Mouse (Mus musculus): Measurements from ENCODE around the gene Wbp1l. TPM values are rescaled to one million over a fixed set of nuclear protein-coding genes. Genes with fewer than 3 reads are reported as not detected.

Wbp1l gene
- polyA plus RNA-seq, 1 experiment = 26.6 TPM

GRCm38 (mm10) chr19:46625519-46625918 lies 26.6 kb downstream of the Wbp1l start:
- peaks cover 19% of the 10 kb centered on the region for H3K4me1 ChIP-seq (ENCODE audit: control insufficient read depth, insufficient read depth, low read length)

GRCm38 (mm10) chr19:46628403-46628802 lies 29.5 kb downstream of the Wbp1l start:
- Histone ChIP-seq H3K27ac (ENCODE audit: insufficient read depth, low read length) (no peak overlapping the region), H3K4me1 (ENCODE audit: control insufficient read depth, insufficient read depth, low read length) (peaks cover 3% of the 10 kb centered on the region; the same call in 1 of the 2 replicates), H3K4me3 (ENCODE audit: insufficient read depth, low read length) (no peak overlapping the region)
- no peak for TF ChIP-seq CTCF (IDR thresholded peaks at IDR 0.05; ENCODE audit: extremely low read depth, insufficient read depth, low read length)
- no peak for TF ChIP-seq POLR2A (IDR thresholded peaks at IDR 0.05; ENCODE audit: extremely low read depth, insufficient read depth, low read length)

More at GRCm38 (mm10) chr19:46625519-46625918, 26.6 kb downstream of the Wbp1l start:
- H3K27ac ChIP-seq (ENCODE audit: insufficient read depth, low read length) = no peak overlapping the region
- H3K4me3 ChIP-seq (ENCODE audit: insufficient read depth, low read length) = no peak overlapping the region
- TF ChIP-seq POLR2A (IDR thresholded peaks at IDR 0.05; ENCODE audit: extremely low read depth, insufficient read depth, low read length) (no peak), CTCF (IDR thresholded peaks at IDR 0.05; ENCODE audit: extremely low read depth, insufficient read depth, low read length) (no peak)

GRCm38 (mm10) chr19:46629807-46630206 lies 30.9 kb downstream of the Wbp1l start:
- Histone ChIP-seq H3K4me1 (ENCODE audit: control insufficient read depth, insufficient read depth, low read length) (no peaks in the 10 kb centered on the region), H3K27ac (ENCODE audit: insufficient read depth, low read length) (no peak overlapping the region), H3K4me3 (ENCODE audit: insufficient read depth, low read length) (no peak overlapping the region)
- TF ChIP-seq CTCF (IDR thresholded peaks at IDR 0.05; ENCODE audit: extremely low read depth, insufficient read depth, low read length) (no peak), POLR2A (IDR thresholded peaks at IDR 0.05; ENCODE audit: extremely low read depth, insufficient read depth, low read length) (no peak)

DNA sequence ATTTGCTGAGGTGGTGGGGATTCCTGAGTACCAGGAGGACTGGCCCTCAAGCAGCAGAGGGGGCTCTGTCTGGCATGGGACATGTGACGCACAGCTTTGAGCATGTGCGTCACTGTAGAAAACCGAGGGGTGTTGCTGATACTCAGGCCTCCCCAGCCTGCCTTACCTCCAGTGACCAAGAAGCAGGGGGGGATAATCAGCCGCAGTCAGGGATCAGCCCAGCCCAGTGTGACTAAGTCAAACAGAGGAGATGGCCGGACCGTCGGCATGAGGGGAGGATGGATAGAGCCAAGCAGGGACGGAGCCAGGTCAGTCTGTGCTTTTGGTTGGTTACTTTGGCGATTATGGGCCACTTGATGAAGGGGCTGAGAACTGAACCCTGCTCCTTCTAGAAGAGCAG lies 32.8 kb downstream of the Wbp1l start:
- no peaks in the 10 kb centered on the region for H3K4me1 ChIP-seq (ENCODE audit: control insufficient read depth, insufficient read depth, low read length)
- H3K27ac ChIP-seq (ENCODE audit: insufficient read depth, low read length) = no peak overlapping the region
- no peak overlapping the region for H3K4me3 ChIP-seq (ENCODE audit: insufficient read depth, low read length)
- TF ChIP-seq CTCF (IDR thresholded peaks at IDR 0.05; ENCODE audit: extremely low read depth, insufficient read depth, low read length) = no peak
- no peak for TF ChIP-seq POLR2A (IDR thresholded peaks at IDR 0.05; ENCODE audit: extremely low read depth, insufficient read depth, low read length)

- Histone ChIP-seq H3K4me1 (ENCODE audit: control insufficient read depth, insufficient read depth, low read length) (no peaks in the 10 kb centered on the region; the same call in 1 of the 2 replicates), H3K4me3 (ENCODE audit: insufficient read depth, low read length) (no peak overlapping the region), H3K27ac (ENCODE audit: insufficient read depth, low read length) (no peak overlapping the region)
- TF ChIP-seq CTCF (IDR thresholded peaks at IDR 0.05; ENCODE audit: extremely low read depth, insufficient read depth, low read length) = no peak
- no peak for TF ChIP-seq POLR2A (IDR thresholded peaks at IDR 0.05; ENCODE audit: extremely low read depth, insufficient read depth, low read length)
Observed at GRCm38 (mm10) chr19:46635766-46636165, 36.9 kb downstream of the Wbp1l start.

- Histone ChIP-seq H3K27ac (ENCODE audit: insufficient read depth, low read length) (no peak overlapping the region), H3K4me1 (ENCODE audit: control insufficient read depth, insufficient read depth, low read length) (peaks cover 2% of the 10 kb centered on the region; the same call in 1 of the 2 replicates), H3K4me3 (ENCODE audit: insufficient read depth, low read length) (no peak overlapping the region)
- TF ChIP-seq POLR2A (IDR thresholded peaks at IDR 0.05; ENCODE audit: extremely low read depth, insufficient read depth, low read length) (no peak), CTCF (IDR thresholded peaks at IDR 0.05; ENCODE audit: extremely low read depth, insufficient read depth, low read length) (no peak)
Observed at GRCm38 (mm10) chr19:46637598-46637997, 38.7 kb downstream of the Wbp1l start.

DNA sequence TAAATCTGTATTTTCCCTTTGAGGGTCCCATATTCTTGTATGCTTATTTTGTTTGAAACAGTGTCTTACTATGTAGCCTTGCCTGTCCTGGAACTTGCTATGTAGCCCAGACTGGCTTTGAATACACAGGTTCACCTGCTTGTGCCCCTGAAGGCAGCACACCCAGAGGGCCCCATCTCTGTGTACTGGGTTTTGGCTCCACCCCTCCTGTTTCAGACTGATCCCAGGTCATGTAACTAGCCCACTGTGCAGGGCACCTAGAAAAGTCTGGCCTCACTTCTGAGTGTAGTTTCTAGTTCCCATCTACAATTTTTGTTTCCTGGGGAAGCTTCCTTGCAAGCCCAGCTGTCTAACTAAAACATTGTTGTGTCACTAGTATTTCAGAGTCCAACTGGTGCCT lies 40.2 kb downstream of the Wbp1l start:
- TF ChIP-seq CTCF (IDR thresholded peaks at IDR 0.05; ENCODE audit: extremely low read depth, insufficient read depth, low read length) = no peak
- no peak for TF ChIP-seq POLR2A (IDR thresholded peaks at IDR 0.05; ENCODE audit: extremely low read depth, insufficient read depth, low read length)
- Histone ChIP-seq H3K4me3 (ENCODE audit: insufficient read depth, low read length) (no peak overlapping the region), H3K4me1 (ENCODE audit: control insufficient read depth, insufficient read depth, low read length) (peaks cover 7% of the 10 kb centered on the region), H3K27ac (ENCODE audit: insufficient read depth, low read length) (no peak overlapping the region)

- H3K4me3 ChIP-seq (ENCODE audit: insufficient read depth, low read length) = no peak overlapping the region
- H3K4me1 ChIP-seq (ENCODE audit: control insufficient read depth, insufficient read depth, low read length) = peaks cover 9% of the 10 kb centered on the region
- TF ChIP-seq CTCF (IDR thresholded peaks at IDR 0.05; ENCODE audit: extremely low read depth, insufficient read depth, low read length) (no peak), POLR2A (IDR thresholded peaks at IDR 0.05; ENCODE audit: extremely low read depth, insufficient read depth, low read length) (no peak)
- H3K27ac ChIP-seq (ENCODE audit: insufficient read depth, low read length) = no peak overlapping the region
Observed at GRCm38 (mm10) chr19:46639496-46639895, 40.6 kb downstream of the Wbp1l start.

DNA sequence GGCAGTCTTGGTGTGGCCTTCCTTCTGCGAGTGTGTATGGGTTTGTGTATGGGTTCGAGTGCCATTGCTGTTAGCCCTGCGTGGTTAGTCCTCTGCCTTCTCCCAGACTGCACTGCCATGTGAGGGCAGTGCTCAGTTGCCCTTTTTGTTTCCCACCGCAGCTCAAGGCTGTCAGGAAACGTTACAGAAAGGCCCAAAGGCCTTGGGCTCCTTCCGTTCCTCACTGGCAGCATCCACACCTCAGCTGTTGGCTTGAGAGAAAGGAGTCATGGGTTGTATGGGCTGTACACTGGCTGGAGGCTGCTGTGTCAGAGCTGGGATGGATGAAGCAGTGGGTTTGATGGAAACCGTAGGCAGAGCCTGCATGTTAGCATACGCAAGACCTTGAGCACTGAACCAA lies 41.9 kb downstream of the Wbp1l start:
- TF ChIP-seq POLR2A (IDR thresholded peaks at IDR 0.05; ENCODE audit: extremely low read depth, insufficient read depth, low read length) (no peak), CTCF (IDR thresholded peaks at IDR 0.05; ENCODE audit: extremely low read depth, insufficient read depth, low read length) (no peak)
- Histone ChIP-seq H3K27ac (ENCODE audit: insufficient read depth, low read length) (no peak overlapping the region), H3K4me3 (ENCODE audit: insufficient read depth, low read length) (no peak overlapping the region), H3K4me1 (ENCODE audit: control insufficient read depth, insufficient read depth, low read length) (peaks cover 9% of the 10 kb centered on the region)

DNA sequence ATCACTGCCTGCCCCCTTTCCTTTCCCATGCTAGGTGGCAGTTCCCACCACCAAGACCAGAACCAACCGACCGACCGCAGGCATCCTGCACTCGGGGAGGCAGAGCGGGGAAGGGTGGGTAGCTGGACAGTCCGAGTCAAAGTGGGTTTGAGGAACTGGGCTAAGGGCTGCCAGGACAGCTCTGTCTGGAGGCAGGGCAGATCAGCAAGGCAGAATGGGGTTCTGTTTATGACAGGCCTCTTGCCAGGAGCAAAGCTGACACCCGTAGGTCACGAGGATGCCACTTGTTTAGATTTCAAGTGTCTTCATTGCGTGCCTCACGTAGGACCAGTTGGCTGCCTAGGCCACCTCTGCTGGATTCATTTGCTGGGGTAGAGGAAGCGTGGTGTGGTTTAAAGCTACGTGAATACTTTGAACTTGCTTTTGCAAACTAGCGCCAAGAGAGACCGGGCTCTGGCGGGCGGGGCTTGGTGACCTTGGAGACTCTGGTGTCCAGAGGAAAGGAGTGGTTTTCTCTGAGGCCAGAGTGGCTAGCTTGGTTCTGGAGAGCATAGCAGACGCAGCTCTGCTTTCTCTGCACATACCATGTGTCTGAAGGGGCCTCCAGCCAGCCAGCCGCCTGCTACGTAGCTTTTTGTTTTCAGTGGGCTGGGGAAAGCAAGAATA lies 42.7 kb downstream of the Wbp1l start:
- Histone ChIP-seq H3K27ac (ENCODE audit: insufficient read depth, low read length) (peak overlapping the region; percentile 0), H3K4me3 (ENCODE audit: insufficient read depth, low read length) (no peak overlapping the region), H3K4me1 (ENCODE audit: control insufficient read depth, insufficient read depth, low read length) (peaks cover 9% of the 10 kb centered on the region)
- no peak for TF ChIP-seq CTCF (IDR thresholded peaks at IDR 0.05; ENCODE audit: extremely low read depth, insufficient read depth, low read length)
- TF ChIP-seq POLR2A (IDR thresholded peaks at IDR 0.05; ENCODE audit: extremely low read depth, insufficient read depth, low read length) = no peak
